Mouse (Mus musculus): Measurements from ENCODE around the gene Amigo1. TPM values are rescaled to one million over a fixed set of nuclear protein-coding genes. Genes with fewer than 3 reads are reported as not detected.

Amigo1 gene
- polyA plus RNA-seq, 1 experiment from 2014 or later = 9.8 TPM

DNA sequence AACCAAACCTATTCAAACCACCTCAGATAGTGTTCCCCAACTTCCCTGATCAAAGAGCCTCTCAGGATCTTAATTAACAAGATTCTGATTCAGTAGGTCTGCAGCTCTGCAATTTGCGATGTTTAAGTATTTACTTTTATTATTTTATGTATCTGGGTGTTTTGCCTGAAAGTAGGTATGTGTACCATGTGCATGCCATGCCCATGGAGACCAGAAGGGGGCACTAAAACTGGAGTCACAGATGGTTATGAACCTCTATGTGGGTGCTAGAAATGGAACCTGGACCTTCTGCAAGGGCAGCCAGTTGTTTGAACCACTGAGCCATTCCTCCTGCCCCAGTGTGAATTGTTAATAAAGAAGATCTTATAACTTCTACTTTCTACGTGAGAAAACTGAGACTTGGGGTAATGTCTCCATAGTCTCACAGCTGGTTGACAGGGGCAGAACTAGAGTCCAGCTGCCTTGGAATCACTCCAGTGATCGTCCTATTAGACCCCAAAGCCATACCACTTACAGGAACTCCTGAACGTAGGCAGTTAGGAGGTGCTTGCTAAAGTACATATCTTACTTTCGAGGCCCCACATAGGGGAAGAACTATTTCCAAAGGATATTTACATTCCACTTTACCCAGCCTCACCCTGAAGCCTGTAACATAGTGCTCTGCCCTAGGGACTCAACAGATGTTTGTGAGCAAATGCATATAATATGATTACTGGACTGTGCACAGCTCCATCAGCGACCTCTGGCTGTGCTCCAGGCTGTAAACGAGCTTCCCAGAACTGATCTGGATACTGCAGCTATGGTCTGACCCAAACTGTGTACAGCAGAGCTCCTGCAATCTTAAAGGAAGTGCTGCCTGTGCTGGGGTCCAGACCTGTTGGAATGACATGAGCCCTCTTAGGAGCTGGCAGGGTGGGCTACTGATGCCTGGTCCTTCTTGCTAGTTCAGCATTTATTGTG is 7.1 kb upstream of the Amigo1 start:
- no peaks in the 10 kb centered on the region for H3K9me3 ChIP-seq (ENCODE audit: control insufficient read depth, low read length)
- peaks cover 10% of the 10 kb centered on the region for H3K4me1 ChIP-seq (ENCODE audit: control insufficient read depth, insufficient read depth, low read depth, low read length)
- no peak overlapping the region for H3K9ac ChIP-seq (ENCODE audit: low read depth, low read length)
- WGBS = 76% methylated on average over 7 of the region's 7 CpGs
- ATAC-seq = no peak
- no peaks in the 10 kb centered on the region for H3K36me3 ChIP-seq (ENCODE audit: control insufficient read depth, insufficient read depth, low read length)
- H3K4me3 ChIP-seq (ENCODE audit: low read length) = no peak overlapping the region
- H3K27ac ChIP-seq (ENCODE audit: low read depth, low read length) = no peak overlapping the region
- no peak overlapping the region for H3K4me2 ChIP-seq (ENCODE audit: low read length)
- no peaks in the 10 kb centered on the region for H3K27me3 ChIP-seq (replicated peaks; ENCODE audit: control insufficient read depth, insufficient read depth, low read length)

- 46% methylated on average over 2 of the region's 2 CpGs for WGBS
These were observed 5.6 kb upstream of the Amigo1 start for GRCm38 (mm10) chr3:108180514-108180913.

GRCm38 (mm10) chr3:108184742-108185141 is 1.4 kb upstream of the Amigo1 start:
- H3K27ac ChIP-seq (ENCODE audit: low read depth, low read length) = no peak overlapping the region
- no peaks in the 10 kb centered on the region for H3K9me3 ChIP-seq (ENCODE audit: control insufficient read depth, low read length)
- no peaks in the 10 kb centered on the region for H3K27me3 ChIP-seq (replicated peaks; ENCODE audit: control insufficient read depth, insufficient read depth, low read length)
- no peak overlapping the region for H3K4me2 ChIP-seq (ENCODE audit: low read length)
- peaks cover 19% of the 10 kb centered on the region for H3K4me1 ChIP-seq (ENCODE audit: control insufficient read depth, insufficient read depth, low read depth, low read length)
- H3K36me3 ChIP-seq (ENCODE audit: control insufficient read depth, insufficient read depth, low read length) = peaks cover 3% of the 10 kb centered on the region; the same call in 1 of the 2 replicates
- ATAC-seq = no peak
- no peak overlapping the region for H3K9ac ChIP-seq (ENCODE audit: low read depth, low read length)
- H3K4me3 ChIP-seq (ENCODE audit: low read length) = no peak overlapping the region
- 80% methylated on average over 3 of the region's 3 CpGs for WGBS

More at GRCm38 (mm10) chr3:108180514-108180913, 5.6 kb upstream of the Amigo1 start:
- ATAC-seq = no peak
- no peak overlapping the region for H3K4me3 ChIP-seq (ENCODE audit: low read length)
- H3K4me1 ChIP-seq (ENCODE audit: control insufficient read depth, insufficient read depth, low read depth, low read length) = no peaks in the 10 kb centered on the region; the same call in 1 of the 2 replicates
- H3K36me3 ChIP-seq (ENCODE audit: control insufficient read depth, insufficient read depth, low read length) = no peaks in the 10 kb centered on the region
- H3K9me3 ChIP-seq (ENCODE audit: control insufficient read depth, low read length) = no peaks in the 10 kb centered on the region
- H3K4me2 ChIP-seq (ENCODE audit: low read length) = no peak overlapping the region
- H3K27me3 ChIP-seq (replicated peaks; ENCODE audit: control insufficient read depth, insufficient read depth, low read length) = no peaks in the 10 kb centered on the region
- no peak overlapping the region for H3K27ac ChIP-seq (ENCODE audit: low read depth, low read length)
- no peak overlapping the region for H3K9ac ChIP-seq (ENCODE audit: low read depth, low read length)

DNA sequence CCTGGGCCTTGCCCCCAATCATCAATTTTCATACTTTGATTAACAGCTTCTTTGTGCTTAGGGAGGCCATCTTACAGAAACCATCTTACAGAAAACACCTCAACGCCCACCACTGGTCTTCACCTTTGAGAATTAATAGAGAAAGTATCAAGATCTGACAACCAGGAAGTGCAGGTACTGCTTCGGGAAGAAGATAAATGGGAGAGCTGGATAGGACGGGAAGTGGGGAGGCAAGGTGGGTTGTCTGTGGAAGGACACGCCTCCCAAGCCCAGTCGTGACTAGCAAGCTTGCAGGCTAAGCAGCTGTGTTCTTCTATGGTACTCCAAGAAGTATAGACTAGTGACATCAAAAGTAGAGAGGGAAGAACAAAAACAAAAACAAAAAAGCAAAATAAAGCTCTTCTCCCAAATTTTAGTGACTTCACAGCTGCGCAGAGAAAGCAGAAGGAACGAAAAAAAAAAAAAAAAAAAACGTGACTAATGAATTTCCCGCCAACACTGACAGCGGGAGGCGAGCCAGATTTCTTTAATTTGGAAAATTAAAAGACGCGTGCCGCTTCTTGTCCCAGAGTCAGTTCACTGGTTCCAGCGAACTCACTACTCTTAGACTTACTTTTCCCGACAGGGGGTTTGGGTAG is 556 bp upstream of the Amigo1 start:
- Histone ChIP-seq H3K4me3 (ENCODE audit: low read length) (peak overlapping the region; percentile 82), H3K36me3 (ENCODE audit: control insufficient read depth, insufficient read depth, low read length) (peaks cover 3% of the 10 kb centered on the region; the same call in 1 of the 2 replicates), H3K9ac (ENCODE audit: low read depth, low read length) (peak overlapping the region; percentile 91), H3K27me3 (replicated peaks; ENCODE audit: control insufficient read depth, insufficient read depth, low read length) (no peaks in the 10 kb centered on the region), H3K27ac (ENCODE audit: low read depth, low read length) (peak overlapping the region; percentile 73; the same call in 1 of the 2 replicates), H3K4me1 (ENCODE audit: control insufficient read depth, insufficient read depth, low read depth, low read length) (peaks cover 19% of the 10 kb centered on the region), H3K4me2 (ENCODE audit: low read length) (peak overlapping the region; percentile 82), H3K9me3 (ENCODE audit: control insufficient read depth, low read length) (no peaks in the 10 kb centered on the region)
- no peak for ATAC-seq
- 2% methylated on average over 16 of the region's 16 CpGs for WGBS

DNA sequence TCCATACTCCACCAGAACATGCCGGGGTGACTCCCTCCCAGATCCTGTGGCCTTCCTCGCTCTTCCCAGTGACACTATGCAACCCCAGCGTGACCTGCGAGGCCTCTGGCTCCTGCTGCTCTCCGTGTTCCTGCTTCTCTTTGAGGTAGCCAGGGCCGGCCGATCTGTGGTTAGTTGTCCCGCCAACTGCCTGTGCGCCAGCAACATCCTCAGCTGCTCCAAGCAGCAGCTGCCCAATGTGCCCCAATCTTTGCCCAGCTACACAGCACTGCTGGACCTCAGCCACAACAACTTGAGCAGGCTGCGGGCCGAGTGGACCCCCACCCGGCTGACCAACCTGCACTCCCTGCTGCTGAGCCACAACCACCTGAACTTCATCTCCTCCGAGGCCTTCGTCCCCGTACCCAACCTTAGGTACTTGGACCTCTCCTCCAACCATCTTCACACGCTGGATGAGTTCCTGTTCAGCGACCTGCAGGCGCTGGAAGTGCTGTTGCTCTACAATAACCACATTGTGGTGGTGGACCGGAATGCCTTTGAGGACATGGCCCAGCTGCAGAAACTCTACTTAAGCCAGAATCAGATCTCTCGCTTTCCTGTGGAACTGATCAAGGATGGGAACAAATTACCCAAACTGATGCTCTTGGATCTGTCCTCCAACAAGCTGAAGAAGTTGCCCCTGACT is 1.1 kb downstream of the Amigo1 start:
- peak; percentile 29; the same call in 1 of the 2 replicates for ATAC-seq
- Histone ChIP-seq H3K9ac (ENCODE audit: low read depth, low read length) (peak overlapping the region; percentile 91), H3K27me3 (replicated peaks; ENCODE audit: control insufficient read depth, insufficient read depth, low read length) (no peaks in the 10 kb centered on the region), H3K9me3 (ENCODE audit: control insufficient read depth, low read length) (no peaks in the 10 kb centered on the region), H3K27ac (ENCODE audit: low read depth, low read length) (no peak overlapping the region), H3K4me2 (ENCODE audit: low read length) (peak overlapping the region; percentile 82), H3K36me3 (ENCODE audit: control insufficient read depth, insufficient read depth, low read length) (peaks cover 7% of the 10 kb centered on the region; the same call in 1 of the 2 replicates), H3K4me3 (ENCODE audit: low read length) (peak overlapping the region; percentile 82), H3K4me1 (ENCODE audit: control insufficient read depth, insufficient read depth, low read depth, low read length) (peaks cover 19% of the 10 kb centered on the region)
- 61% methylated on average over 20 of the region's 20 CpGs for WGBS

DNA sequence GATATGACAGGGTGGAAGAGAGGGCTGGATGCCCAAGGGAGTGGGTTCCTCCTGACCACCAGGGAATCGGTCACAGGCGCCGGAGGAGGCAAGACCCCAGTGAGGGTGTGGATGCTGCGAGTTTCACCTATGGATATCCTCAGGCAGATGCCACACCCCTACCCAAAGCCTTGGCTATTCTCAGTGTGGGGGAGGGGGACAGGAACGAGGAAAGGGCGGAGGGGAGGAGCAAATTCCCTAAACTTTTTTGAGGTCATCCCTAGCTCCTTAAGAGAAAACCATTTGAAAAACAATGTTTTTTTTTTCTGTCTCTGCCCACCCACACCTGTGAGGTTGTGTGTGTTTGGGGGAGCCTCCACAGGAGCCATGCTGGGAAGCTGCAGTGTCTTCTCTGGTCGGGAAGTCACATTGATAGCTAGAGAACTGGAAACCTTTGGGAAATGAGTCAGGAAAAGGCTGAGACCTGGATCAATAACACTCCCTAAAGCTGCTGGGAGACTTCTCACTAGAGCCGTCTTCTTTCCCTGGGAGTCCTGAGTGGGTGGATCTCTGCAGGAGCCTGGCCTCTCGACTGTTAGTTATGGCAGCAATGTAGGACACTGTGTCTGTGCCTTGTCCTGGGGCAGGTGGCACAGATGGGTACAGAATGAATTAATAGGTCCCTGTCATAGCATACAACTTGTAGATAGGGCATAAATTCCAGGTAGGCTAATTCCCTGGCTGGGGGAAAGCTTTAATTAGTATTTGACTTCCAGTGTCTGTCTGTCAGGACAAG is 2.8 kb downstream of the Amigo1 start:
- no peak overlapping the region for H3K9ac ChIP-seq (ENCODE audit: low read depth, low read length)
- no peak for ATAC-seq
- H3K9me3 ChIP-seq (ENCODE audit: control insufficient read depth, low read length) = no peaks in the 10 kb centered on the region
- no peak overlapping the region for H3K4me2 ChIP-seq (ENCODE audit: low read length)
- H3K36me3 ChIP-seq (ENCODE audit: control insufficient read depth, insufficient read depth, low read length) = peaks cover 7% of the 10 kb centered on the region; the same call in 1 of the 2 replicates
- WGBS = 69% methylated on average over 9 of the region's 9 CpGs
- H3K4me1 ChIP-seq (ENCODE audit: control insufficient read depth, insufficient read depth, low read depth, low read length) = peaks cover 19% of the 10 kb centered on the region
- no peaks in the 10 kb centered on the region for H3K27me3 ChIP-seq (replicated peaks; ENCODE audit: control insufficient read depth, insufficient read depth, low read length)
- no peak overlapping the region for H3K4me3 ChIP-seq (ENCODE audit: low read length)
- H3K27ac ChIP-seq (ENCODE audit: low read depth, low read length) = no peak overlapping the region

DNA sequence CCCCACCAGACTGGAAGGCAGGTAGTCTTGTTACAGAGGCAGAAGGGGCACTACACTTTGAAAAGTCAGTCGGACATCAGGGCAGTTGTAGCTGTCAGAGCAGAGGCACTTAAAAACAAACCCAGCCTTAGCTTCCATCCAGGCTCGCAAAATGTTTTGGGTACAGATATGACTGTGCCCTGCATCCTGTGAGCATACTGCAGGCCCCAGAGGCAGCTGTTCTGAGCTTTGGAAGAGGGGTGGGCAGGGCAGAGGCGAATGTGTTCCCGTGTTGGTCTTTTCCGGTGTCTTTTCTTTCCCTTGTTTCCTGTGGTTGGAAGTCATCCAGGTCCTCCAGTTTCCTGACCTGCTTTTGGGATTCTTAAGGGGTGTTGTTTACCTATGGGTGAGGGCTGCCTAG is 3.8 kb downstream of the Amigo1 start:
- Histone ChIP-seq H3K4me3 (ENCODE audit: low read length) (no peak overlapping the region), H3K36me3 (ENCODE audit: control insufficient read depth, insufficient read depth, low read length) (peaks cover 7% of the 10 kb centered on the region; the same call in 1 of the 2 replicates), H3K27me3 (replicated peaks; ENCODE audit: control insufficient read depth, insufficient read depth, low read length) (no peaks in the 10 kb centered on the region), H3K9ac (ENCODE audit: low read depth, low read length) (no peak overlapping the region), H3K9me3 (ENCODE audit: control insufficient read depth, low read length) (no peaks in the 10 kb centered on the region), H3K27ac (ENCODE audit: low read depth, low read length) (no peak overlapping the region), H3K4me2 (ENCODE audit: low read length) (no peak overlapping the region), H3K4me1 (ENCODE audit: control insufficient read depth, insufficient read depth, low read depth, low read length) (peaks cover 19% of the 10 kb centered on the region)
- no peak for ATAC-seq
- 64% methylated on average over 5 of the region's 5 CpGs for WGBS

DNA sequence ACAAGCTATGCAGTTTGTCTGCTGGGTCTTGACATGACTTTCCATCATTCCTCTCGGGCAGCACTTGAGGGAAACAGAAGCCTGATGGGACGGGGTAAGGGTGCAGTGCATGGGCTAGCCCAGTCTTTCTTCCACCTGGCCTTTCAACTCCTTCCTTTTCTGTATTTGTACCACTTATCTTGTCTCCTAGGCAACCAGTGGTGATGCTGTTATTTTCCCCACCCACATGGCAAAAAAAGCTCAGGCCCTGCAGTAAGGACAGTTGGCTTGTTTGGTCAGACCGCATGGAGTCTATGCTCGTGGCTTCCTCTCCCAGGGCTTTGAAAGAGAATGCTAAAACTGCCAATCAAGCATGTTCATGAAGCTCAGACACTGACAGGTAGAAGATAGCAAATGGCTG is 7.6 kb downstream of the Amigo1 start:
- peaks cover 19% of the 10 kb centered on the region for H3K4me1 ChIP-seq (ENCODE audit: control insufficient read depth, insufficient read depth, low read depth, low read length)

More for the DNA sequence above, 7.6 kb downstream of the Amigo1 start:
- H3K27ac ChIP-seq (ENCODE audit: low read depth, low read length) = no peak overlapping the region
- no peaks in the 10 kb centered on the region for H3K9me3 ChIP-seq (ENCODE audit: control insufficient read depth, low read length)
- no peak overlapping the region for H3K4me2 ChIP-seq (ENCODE audit: low read length)
- WGBS = 83% methylated on average over 4 of the region's 4 CpGs
- no peaks in the 10 kb centered on the region for H3K27me3 ChIP-seq (replicated peaks; ENCODE audit: control insufficient read depth, insufficient read depth, low read length)
- no peak overlapping the region for H3K9ac ChIP-seq (ENCODE audit: low read depth, low read length)
- no peak for ATAC-seq
- H3K4me3 ChIP-seq (ENCODE audit: low read length) = no peak overlapping the region
- H3K36me3 ChIP-seq (ENCODE audit: control insufficient read depth, insufficient read depth, low read length) = 0 out of 2 replicates have a peak, but pooled peaks cover 4% of the 10 kb centered on the region

All from hindbrain, embryonic 16.5 days (tissue).